Mouse (Mus musculus) limb, embryonic 11.5 days (tissue): ENCODE results near the gene Olfr1093. TPM values are rescaled to one million over a fixed set of nuclear protein-coding genes. Genes with fewer than 3 reads are reported as not detected.

Source experiments
- ATAC-seq: fragments of 200-750 bp; cut with Nextera tagmentation; 2 replicates; pipeline ENCODE4 v1.8.0; 2017; ENCODE audit warnings: low read depth; ENCODE audit not compliant: insufficient number of reproducible peaks, low FRiP score, low TSS enrichment
- DNase-seq: peaks from one replicate; pipeline ENCODE4 v3.0.0-alpha.2; 2015; ENCODE audit warnings: low spot score
- H3K27ac ChIP-seq: fragments of 300-500 bp; sonication (generic); replicated peaks from 2 replicates; pipeline ENCODE4 v1.5.1; 2014; ENCODE audit warnings: low read depth, mild to moderate bottlenecking, low read length
- H3K27me3 ChIP-seq: fragments of 300-500 bp; sonication (generic); 2 replicates; pipeline ENCODE4 v1.6.1; 2014; ENCODE audit warnings: mild to moderate bottlenecking, low read length, mixed read lengths; ENCODE audit not compliant: control insufficient read depth, insufficient read depth
- H3K36me3 ChIP-seq: fragments of 300-500 bp; sonication (generic); 2 replicates; pipeline ENCODE4 v1.6.1; 2014; ENCODE audit warnings: mild to moderate bottlenecking, low read length, moderate library complexity, mixed read lengths; ENCODE audit not compliant: control insufficient read depth, insufficient read depth
- H3K4me1 ChIP-seq: fragments of 300-500 bp; sonication (generic); 2 replicates; pipeline ENCODE4 v1.6.1; 2014; ENCODE audit warnings: low read length, mixed read lengths; ENCODE audit not compliant: control insufficient read depth, insufficient read depth
- H3K4me2 ChIP-seq: fragments of 300-500 bp; sonication (generic); 2 replicates; pipeline ENCODE4 v1.6.1; 2014; ENCODE audit warnings: low read depth, mild to moderate bottlenecking, moderate library complexity; ENCODE audit not compliant: severe bottlenecking
- H3K4me3 ChIP-seq: fragments of 300-500 bp; sonication (generic); 2 replicates; pipeline ENCODE4 v1.5.1; 2014; ENCODE audit warnings: low read depth, low read length
- H3K9ac ChIP-seq: fragments of 300-500 bp; sonication (generic); 2 replicates; pipeline ENCODE4 v1.6.1; 2014; ENCODE audit warnings: mild to moderate bottlenecking, low read length
- H3K9me3 ChIP-seq: fragments of 300-500 bp; sonication (generic); 2 replicates; pipeline ENCODE4 v1.6.1; 2016; ENCODE audit warnings: low read length; ENCODE audit not compliant: control insufficient read depth
- WGBS: fragments of 180-500 bp; shearing (Covaris S2); extraction: QIAGEN DNeasy Blood & Tissue Kit; methylation state at CpG from one replicate; pipeline ENCODE4 v1.1.7; 2014; 5-methylcytosine and 5-hydroxymethylcytosine counted together
- polyA plus RNA-seq: library from polyadenylated mRNA; unstranded; fragments of >200 nt; fragmentation: Nextera tagmentation; extraction: Ambion mirVana; gene quantifications from 2 replicates; pipeline ENCODE4 v1.2.1, GENCODE M21; 2014

Gene Olfr1093
- polyA plus RNA-seq = not detected in 2 replicates

- H3K4me3 ChIP-seq = no peak within 1 kb of the TSS
- H3K4me1 ChIP-seq = no peaks in the 10 kb centered on the region
- H3K36me3 ChIP-seq = no peaks in the 10 kb centered on the region
- DNase-seq = no peak
- H3K4me2 ChIP-seq = no peak within 1 kb of the TSS
- 87% methylated on average over 2 of the region's 2 CpGs for WGBS
- no peaks in the 10 kb centered on the region for H3K27me3 ChIP-seq
- no peak within 1 kb of the TSS for H3K27ac ChIP-seq
- H3K9ac ChIP-seq = no peak within 1 kb of the TSS
- H3K9me3 ChIP-seq = no peaks in the 10 kb centered on the region
- ATAC-seq = no peak
These were observed at the start of gene Olfr1093 for GRCm38 (mm10) chr2:86782179-86782578. Olfr1093 (plus strand) TSS chr2:86782479.

GRCm38 (mm10) chr2:86733601-86734000 is 48.7 kb upstream of the Olfr1093 start, which contains the start of gene Olfr1089:
Olfr1089 (minus strand) TSS chr2:86733701.
- no peak for DNase-seq
- Histone ChIP-seq H3K4me3 (no peak within 1 kb of the TSS), H3K36me3 (no peaks in the 10 kb centered on the region), H3K4me1 (no peaks in the 10 kb centered on the region), H3K27ac (no peak within 1 kb of the TSS), H3K9me3 (no peaks in the 10 kb centered on the region), H3K9ac (no peak within 1 kb of the TSS), H3K27me3 (no peaks in the 10 kb centered on the region), H3K4me2 (no peak within 1 kb of the TSS)
- no peak for ATAC-seq

DNA sequence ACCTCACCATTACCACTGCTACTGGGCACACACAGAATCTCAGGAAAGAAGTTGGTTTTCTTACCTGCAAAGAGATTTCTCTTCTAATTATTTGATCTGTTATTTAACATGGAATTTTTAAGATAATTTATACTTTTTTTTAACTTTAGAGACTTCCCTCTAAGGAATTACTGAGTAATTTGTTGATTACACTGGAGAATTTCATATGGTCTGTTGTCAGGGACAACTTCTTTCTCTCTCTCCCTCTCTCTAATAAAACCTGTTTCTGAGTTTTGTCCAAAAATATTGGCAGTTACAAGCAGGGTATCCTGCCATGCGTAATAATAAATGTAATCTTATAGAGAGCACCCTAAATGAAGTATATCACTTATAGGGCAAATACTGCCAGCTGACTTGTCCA is 23.4 kb upstream of the Olfr1093 start, which contains the start of gene Olfr1090:
Olfr1090 (minus strand) TSS at position 101 of the 400 bp plus-strand sequence.
- no peaks in the 10 kb centered on the region for H3K9me3 ChIP-seq
- 89% methylated on average over 1 of the region's 1 CpGs for WGBS

DNA sequence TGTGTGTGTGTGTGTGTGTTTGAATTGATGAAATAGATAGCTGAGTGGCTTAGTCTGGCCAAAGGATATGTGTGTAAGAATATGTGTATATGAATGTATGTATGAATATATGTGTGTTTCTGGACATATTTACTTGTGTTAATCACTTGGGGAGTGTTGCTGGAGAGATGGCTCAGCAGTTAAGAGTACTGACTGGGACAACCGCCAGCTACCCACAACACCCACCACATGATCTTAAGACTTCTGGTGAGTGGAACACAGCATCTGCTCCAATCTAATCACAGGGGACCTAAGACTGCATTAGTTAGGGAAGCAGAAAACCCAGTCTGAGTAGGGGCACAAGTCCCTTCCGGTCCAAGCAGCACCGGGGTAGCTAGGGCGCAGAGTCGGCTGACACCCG is 21.2 kb upstream of the Olfr1093 start:
- Histone ChIP-seq H3K27ac (no peak overlapping the region), H3K4me1 (no peaks in the 10 kb centered on the region), H3K4me2 (no peak overlapping the region), H3K27me3 (no peaks in the 10 kb centered on the region), H3K4me3 (no peak overlapping the region), H3K9me3 (no peaks in the 10 kb centered on the region), H3K9ac (no peak overlapping the region), H3K36me3 (no peaks in the 10 kb centered on the region)
- no peak for DNase-seq
- WGBS = 96% methylated on average over 6 of the region's 6 CpGs
- ATAC-seq = no peak

More for the DNA sequence above, 23.4 kb upstream of the Olfr1093 start, which contains the start of gene Olfr1090:
- no peak for ATAC-seq
- Histone ChIP-seq H3K4me3 (no peak within 1 kb of the TSS), H3K4me1 (no peaks in the 10 kb centered on the region), H3K4me2 (no peak within 1 kb of the TSS), H3K27me3 (no peaks in the 10 kb centered on the region), H3K36me3 (no peaks in the 10 kb centered on the region), H3K27ac (no peak within 1 kb of the TSS), H3K9ac (no peak within 1 kb of the TSS)
- no peak for DNase-seq

DNA sequence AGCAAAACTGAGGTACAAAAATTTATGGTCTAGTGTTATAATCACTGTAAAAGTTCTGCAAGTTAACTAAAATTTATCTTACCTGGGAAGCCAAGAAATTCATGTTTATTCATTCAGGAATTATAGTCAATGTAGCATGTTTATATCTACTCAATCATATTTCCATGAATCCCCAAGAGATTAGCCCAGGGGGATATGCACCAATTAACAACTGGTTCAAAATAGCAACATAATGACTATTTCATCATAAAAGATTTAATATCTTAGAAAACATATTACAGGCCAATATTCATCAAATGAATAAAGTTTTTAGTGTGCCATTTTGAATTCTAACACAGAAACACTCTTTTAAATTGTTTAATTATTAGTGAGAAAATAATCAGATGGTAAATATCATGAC is 27.6 kb downstream of the Olfr1093 start, which contains the start of gene Olfr141:
Olfr141 (minus strand) TSS at position 101 of the 400 bp plus-strand sequence.
- Histone ChIP-seq H3K4me1 (no peaks in the 10 kb centered on the region), H3K27me3 (no peaks in the 10 kb centered on the region), H3K4me3 (no peak within 1 kb of the TSS), H3K36me3 (no peaks in the 10 kb centered on the region), H3K9me3 (no peaks in the 10 kb centered on the region), H3K4me2 (no peak within 1 kb of the TSS), H3K9ac (no peak within 1 kb of the TSS), H3K27ac (no peak within 1 kb of the TSS)
- ATAC-seq (no peak), DNase-seq (no peak)

- no peak within 1 kb of the TSS for H3K27ac ChIP-seq
- no peaks in the 10 kb centered on the region for H3K9me3 ChIP-seq
- no peaks in the 10 kb centered on the region for H3K36me3 ChIP-seq
- H3K4me2 ChIP-seq = no peak within 1 kb of the TSS
- no peak within 1 kb of the TSS for H3K9ac ChIP-seq
- H3K4me1 ChIP-seq = no peaks in the 10 kb centered on the region
- ATAC-seq = no peak
- DNase-seq = no peak
- H3K4me3 ChIP-seq = no peak within 1 kb of the TSS
- H3K27me3 ChIP-seq = no peaks in the 10 kb centered on the region
These were observed 42.1 kb downstream of the Olfr1093 start, which contains the start of gene Olfr1094 for GRCm38 (mm10) chr2:86824363-86824762. Olfr1094 (plus strand) TSS chr2:86824663.

Other genes with a start within 250 kb of the Olfr1093 start
- gene Olfr1079, start 240.0 kb upstream of the Olfr1093 start, polyA plus RNA-seq = not detected in 2 replicates
- gene Olfr1080, start 224.2 kb upstream of the Olfr1093 start, polyA plus RNA-seq = not detected in 2 replicates
- not detected in 2 replicates for gene Olfr1082, start 183.5 kb upstream of the Olfr1093 start, polyA plus RNA-seq
- not detected in 2 replicates for gene Olfr1084, start 142.8 kb upstream of the Olfr1093 start, polyA plus RNA-seq
- not detected in 2 replicates for gene Olfr1085, start 120.5 kb upstream of the Olfr1093 start, polyA plus RNA-seq
- not detected in 2 replicates for gene Olfr1086, start 102.4 kb upstream of the Olfr1093 start, polyA plus RNA-seq
- gene Olfr1087, start 84.1 kb upstream of the Olfr1093 start, polyA plus RNA-seq = not detected in 2 replicates
- gene Olfr1089, start 48.8 kb upstream of the Olfr1093 start, polyA plus RNA-seq = not detected in 2 replicates
- gene Olfr1090, start 23.5 kb upstream of the Olfr1093 start, polyA plus RNA-seq = not detected in 2 replicates
- not detected in 2 replicates for gene Olfr141, start 27.5 kb downstream of the Olfr1093 start, polyA plus RNA-seq
- gene Olfr1094, start 42.2 kb downstream of the Olfr1093 start, polyA plus RNA-seq = not detected in 2 replicates
- not detected in 2 replicates for gene Olfr1095, start 69.2 kb downstream of the Olfr1093 start, polyA plus RNA-seq
- gene Gm13723, start 92.3 kb downstream of the Olfr1093 start, polyA plus RNA-seq = not detected in 2 replicates
- gene Olfr1097, start 109.7 kb downstream of the Olfr1093 start, polyA plus RNA-seq = not detected in 2 replicates
- gene Olfr1098, start 142.1 kb downstream of the Olfr1093 start, polyA plus RNA-seq = not detected in 2 replicates
- not detected in 2 replicates for gene Olfr1099, start 178.2 kb downstream of the Olfr1093 start, polyA plus RNA-seq
- not detected in 2 replicates for gene Olfr1100, start 197.5 kb downstream of the Olfr1093 start, polyA plus RNA-seq
- not detected in 2 replicates for gene Olfr1101, start 208.7 kb downstream of the Olfr1093 start, polyA plus RNA-seq
- gene Olfr1102, start 215.9 kb downstream of the Olfr1093 start, polyA plus RNA-seq = not detected in 2 replicates
- not detected in 2 replicates for gene Olfr1104, start 244.6 kb downstream of the Olfr1093 start, polyA plus RNA-seq